Mouse (Mus musculus) activated CD4-positive, CD25-positive, alpha-beta regulatory T cell, adult 9 weeks (primary cell): Measurements from ENCODE around the gene Krtap8-1. TPM values are rescaled to one million over a fixed set of nuclear protein-coding genes. Genes with fewer than 3 reads are reported as not detected.

Experiments used
- polyA plus RNA-seq: library from polyadenylated mRNA; unstranded; fragments of 100-300 nt; shearing (Covaris generic); gene quantifications from one replicate; pipeline ENCODE4 v1.2.1, GENCODE M21; 2017

Gene Krtap8-1
- not detected for polyA plus RNA-seq

GRCm38 (mm10) chr16:89487852-89488251 lies at the start of gene Krtap8-1:
Gene Krtap8-1 (minus strand): TSS chr16:89487952.

GRCm38 (mm10) chr16:89508223-89508622 lies 20.5 kb upstream of the Krtap8-1 start, which contains the start of gene Krtap7-1:
Gene Krtap7-1 (minus strand): TSS chr16:89508323.

Other genes starting within 250 kb of the Krtap8-1 start
- gene Krtap21-1, start 84.1 kb downstream of the Krtap8-1 start, polyA plus RNA-seq: not detected
- not detected for gene Krtap6-2, start 67.8 kb downstream of the Krtap8-1 start, polyA plus RNA-seq
- gene Krtap7-1, start 20.4 kb upstream of the Krtap8-1 start, polyA plus RNA-seq: not detected
- not detected for gene Krtap11-1, start 83.2 kb upstream of the Krtap8-1 start, polyA plus RNA-seq